Comparison of ENCODE assay signal across 8 mouse cellular contexts in genomic region chr4:154636053-154636433, GRCm38 (mm10). TPM values are rescaled to one million over a fixed set of nuclear protein-coding genes. Genes with fewer than 3 reads are reported as not detected.
DNase-seq lines count a peak whose midpoint lies in the region; ATAC-seq and TF ChIP-seq lines count a peak whose summit lies in the region.

No protein-coding gene starts in this region.

- peak; percentile 49 for TF ChIP-seq CTCF in kidney, postnatal 0 days (IDR thresholded peaks at IDR 0.05; ENCODE audit: low read depth)

- H3K4me2 ChIP-seq in kidney, postnatal 0 days (ENCODE audit: low read length) = peak overlapping the region; percentile 63

- no peaks in the 10 kb centered on the region for H3K36me3 ChIP-seq in kidney, postnatal 0 days (ENCODE audit: insufficient read depth, low read length)

- H3K27me3 ChIP-seq in kidney, postnatal 0 days (ENCODE audit: insufficient read depth, low read length) = peaks cover 73% of the 10 kb centered on the region

- no peak for ATAC-seq in cerebellum, adult (ENCODE audit: insufficient number of reproducible peaks, low FRiP score, low TSS enrichment)
- peak; percentile 22 for ATAC-seq in kidney, postnatal 0 days (replicated peaks; ENCODE audit: low FRiP score, low read depth)

- peak overlapping the region; percentile 81 for H3K9ac ChIP-seq in kidney, postnatal 0 days (ENCODE audit: low read depth, low read length)

- WGBS in kidney, postnatal 0 days = 2% methylated on average over 22 of the region's 30 CpGs

- peak overlapping the region; percentile 87 for H3K27ac ChIP-seq in kidney, postnatal 0 days

- H3K4me1 ChIP-seq in kidney, postnatal 0 days (replicated peaks; ENCODE audit: insufficient read depth, low read length) = peaks cover 12% of the 10 kb centered on the region; the same call in 1 of the 2 replicates

- DNase-seq in cerebellum, postnatal 14 days = peak; percentile 34 to 35
- peak; percentile 61 for DNase-seq in ES-CJ7 (ENCODE audit: low read depth, low spot score)
- DNase-seq in forelimb bud, embryonic 11.5 days (ENCODE audit: low read depth, low spot score) = peak; percentile 83
- DNase-seq in kidney, postnatal 0 days (ENCODE audit: low spot score) = peak; percentile 76
- peak; percentile 62 for DNase-seq in lung, postnatal 25 days (ENCODE audit: low spot score)
- DNase-seq in B cell, adult 2 months = no peak
- no peak for DNase-seq in layer of hippocampus, postnatal 14 days (ENCODE audit: low spot score in 2 of 2)

- H3K9me3 ChIP-seq in kidney, postnatal 0 days (replicated peaks; ENCODE audit: low read length) = no peaks in the 10 kb centered on the region

- peak overlapping the region; percentile 74 for H3K4me3 ChIP-seq in kidney, postnatal 0 days (replicated peaks; ENCODE audit: low read depth, low read length)

RNA-seq across cellular contexts. Expression of gene Prdm16, which starts 0.6 kb away (rescaled TPM):
- 19.0 and 22.5 TPM in 2 replicates for polyA plus RNA-seq in kidney, postnatal 0 days (2015; fragmentation: Nextera tagmentation; extraction: Ambion mirVana)
- total RNA-seq in layer of hippocampus, postnatal 14 days (2021) = 10 to 100 TPM; 12.0 to 15.3 TPM

RNA-seq across cellular contexts. Expression of gene Actrt2, which starts 31.6 kb away (rescaled TPM):
- not detected in 2 replicates for polyA plus RNA-seq in kidney, postnatal 0 days (2015; fragmentation: Nextera tagmentation; extraction: Ambion mirVana)
- not detected for total RNA-seq in layer of hippocampus, postnatal 14 days (2021)

Comparison
In these comparisons a context has a peak if more than half of its experiments do, and no peak if none do; other contexts are left out.
1. DNase-seq: peak in cerebellum, postnatal 14 days (2 of 2), ES-CJ7 (single experiment), forelimb bud, embryonic 11.5 days (single experiment), kidney, postnatal 0 days (single experiment) and lung, postnatal 25 days (single experiment); none in B cell, adult 2 months (0 of 2) and layer of hippocampus, postnatal 14 days (0 of 2).